Mouse (Mus musculus) embryonic stem cell, embryonic (primary cell): ENCODE data around the gene Pfdn5.

ENCODE experiments used
- CTCF ChIA-PET, 4 experiments: fragments of 300-600 bp in 2 of 4; fragments of 350-600 bp in 2 of 4; sonication (Branson Sonifier 250); formaldehyde crosslinking; loops; one replicate each; lab custom pipeline; 2022; ENCODE audit warnings: inconsistent platforms in 2 of 4; lab: Charles Lee
- POLR2A ChIA-PET, 4 experiments: fragments of 300-600 bp in 2 of 4; fragments of 350-600 bp in 2 of 4; sonication (Branson Sonifier 250); formaldehyde crosslinking; loops; one replicate each; lab custom pipeline; 2022; ENCODE audit warnings: antibody characterized with exemption in 4 of 4, inconsistent platforms in 1 of 4; lab: Charles Lee

The Pfdn5 gene

GRCm38 (mm10) chr15:102376453-102377162 lies 50.7 kb downstream of the Pfdn5 start:
- ChIA-PET POLR2A (interaction anchor here (0.5 to 5.2 kb wide), 58 partner anchors 10 to 673 kb away, joined by 3 to 37 read pairs (median 5); partner anchors contain the start of genes Aaas (in 3 of the 4), Sp1 (in 3 of the 4), Tarbp2 (in 2 of the 4) and Myg1 (in 1 of the 4)), CTCF (interaction anchor here (0.6 to 2.5 kb wide), 42 partner anchors 10 to 276 kb away, joined by 3 to 16 read pairs (median 4); partner anchors contain the start of genes Aaas (in 2 of the 4), Sp1 (in 2 of the 4), Tarbp2 (in 1 of the 4) and Tns2 (in 1 of the 4))

DNA sequence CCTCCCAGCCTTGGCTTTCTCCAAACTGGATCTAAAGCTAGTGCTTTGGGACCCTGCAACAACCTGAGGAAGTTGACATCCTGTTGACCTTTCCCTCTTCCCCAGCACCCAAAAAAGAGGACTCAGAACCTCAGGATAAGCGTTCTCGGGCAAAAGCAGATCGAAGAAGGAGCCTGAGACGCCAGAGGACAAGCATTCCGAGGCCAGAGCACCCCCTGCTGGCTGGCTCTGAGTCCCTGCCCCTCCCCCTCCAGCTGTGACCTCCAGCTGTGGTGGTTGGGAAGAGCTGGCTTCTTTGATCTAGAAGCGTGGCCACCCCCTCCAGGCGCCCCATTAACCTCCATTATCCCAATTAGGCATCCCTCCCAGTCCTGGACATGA lies 51.2 kb downstream of the Pfdn5 start:
- POLR2A ChIA-PET, result interaction anchor here (0.6 to 5.2 kb wide), 63 partner anchors 9 to 294 kb away, joined by 3 to 37 read pairs (median 4); partner anchors contain the start of genes Aaas (in 3 of the 4), Sp1 (in 3 of the 4), Tarbp2 (in 2 of the 4) and Myg1 (in 1 of the 4)

DNA sequence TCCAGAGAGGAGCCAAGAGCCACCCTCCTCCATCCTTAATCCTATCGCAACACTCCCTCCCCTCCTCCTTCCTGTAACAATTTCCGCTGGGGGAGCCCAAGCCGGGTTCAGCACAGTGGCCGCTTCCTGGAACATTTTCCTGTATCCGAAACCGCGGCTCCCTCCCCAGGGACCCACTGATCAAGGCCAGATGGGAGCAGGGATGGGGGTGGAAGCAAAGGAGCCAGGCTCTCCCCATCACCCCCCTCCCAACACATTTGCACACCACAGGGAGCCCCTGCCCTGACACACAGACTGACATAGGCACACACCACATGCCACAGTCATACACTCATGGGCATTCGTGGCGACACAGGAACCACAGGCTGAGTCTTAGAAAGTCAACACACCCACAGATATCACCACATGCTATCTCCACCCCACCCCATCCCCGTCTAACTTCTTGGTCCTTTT lies 51.9 kb downstream of the Pfdn5 start:
- ChIA-PET CTCF (interaction anchor here (0.5 to 2.5 kb wide), 41 partner anchors 9 to 270 kb away, joined by 3 to 16 read pairs (median 4); partner anchors contain the start of genes Aaas (in 3 of the 4), Sp1 (in 1 of the 4) and Tarbp2 (in 1 of the 4)), POLR2A (interaction anchor here (0.6 to 5.2 kb wide), 53 partner anchors 8 to 295 kb away, joined by 3 to 37 read pairs (median 5); partner anchors contain the start of genes Aaas (in 3 of the 4), Sp1 (in 3 of the 4), Tarbp2 (in 2 of the 4) and Myg1 (in 1 of the 4))

More for the DNA sequence above, 51.2 kb downstream of the Pfdn5 start:
- CTCF ChIA-PET, result interaction anchor here (0.5 to 2.5 kb wide), 50 partner anchors 9 to 276 kb away, joined by 3 to 16 read pairs (median 4); partner anchors contain the start of genes Aaas (in 3 of the 4), Sp1 (in 2 of the 4), Tarbp2 (in 1 of the 4) and Tns2 (in 1 of the 4)
